Mouse (Mus musculus): ENCODE measurements around the gene 5730596B20Rik.

GRCm38 (mm10) chr6:52186500-52186899 is 9.2 kb downstream of the 5730596B20Rik start:
- TF ChIP-seq GATA1 (IDR thresholded peaks at IDR 0.05; ENCODE audit: low read length) (no peak), TAL1 (IDR thresholded peaks at IDR 0.05; ENCODE audit: low read length) (no peak)

Measured in erythroblast, embryonic 14.5 days (primary cell).